Mouse (Mus musculus) lung, adult 2 months (tissue): Measurements from ENCODE around the gene Gtf2f1.

ENCODE experiments used
- CTCF ChIP-seq: fragments of 200-500 bp; IDR thresholded peaks from 2 replicates; pipeline ENCODE4 v1.5.1; 2011; ENCODE audit warnings: mild to moderate bottlenecking, low read length, control low read depth; ENCODE audit not compliant: insufficient read depth
- POLR2A ChIP-seq: fragments of 200-500 bp; IDR thresholded peaks from 2 replicates; pipeline ENCODE4 v1.6.1; 2011; ENCODE audit warnings: low read depth, mild to moderate bottlenecking, control low read depth, low read length, borderline replicate concordance; ENCODE audit errors: extremely low read depth

DNA sequence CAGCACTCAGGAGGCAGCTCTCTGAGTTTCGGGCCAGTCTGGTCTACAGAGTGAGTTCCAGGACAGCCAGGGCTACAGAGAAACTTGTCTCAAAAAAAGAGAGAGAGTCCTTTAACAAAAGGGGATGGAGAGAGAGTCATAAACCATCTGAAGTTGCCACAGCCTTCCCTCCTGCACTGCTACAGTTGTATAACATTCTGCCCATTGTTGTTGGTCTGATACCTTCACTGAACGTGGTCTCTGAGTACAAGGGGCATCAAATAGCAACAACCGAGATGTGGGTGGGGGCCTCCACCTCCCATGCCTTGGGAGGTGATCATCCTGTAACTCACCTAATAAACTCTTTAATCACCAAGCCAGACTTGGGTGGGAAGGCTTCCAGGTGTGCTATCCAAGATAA, 25.4 kb downstream of the Gtf2f1 start:
- no peak for TF ChIP-seq POLR2A
- TF ChIP-seq CTCF: no peak
